Mouse (Mus musculus) left cerebral cortex, adult 2 months (tissue): ENCODE data around the gene Ppp2r2c. TPM values are rescaled to one million over a fixed set of nuclear protein-coding genes. Genes with fewer than 3 reads are reported as not detected.

Source experiments
- DNase-seq, 2 experiments: peaks; one replicate each; pipeline ENCODE4 v3.0.0; 2021 to 2022; ENCODE audit warnings: low spot score in 2 of 2, mixed read lengths in 1 of 2; ENCODE audit errors: extremely low spot score in 1 of 2
- H3K27ac ChIP-seq: fragments of 200-600 bp; 2 replicates; pipeline ENCODE4 v1.8.1; 2022
- H3K4me3 ChIP-seq: fragments of 200-600 bp; 2 replicates; pipeline ENCODE4 v1.8.1; 2022
- CTCF ChIP-seq: fragments of 200-600 bp; IDR thresholded peaks from 2 replicates; pipeline ENCODE4 v1.8.1; 2022; ENCODE audit warnings: antibody characterized with exemption, mild to moderate bottlenecking, moderate library complexity
- intact Hi-C: fragments of 180-260 bp; cut with DNase I; formaldehyde crosslinking; loops from one replicate; pipeline ENCODE4 v1.15.1; 2025
- total RNA-seq, 2 experiments: library from RNA; stranded (reverse); gene quantifications; 2 replicates each; pipeline ENCODE4 v1.2.3; 2021

Gene Ppp2r2c
- total RNA-seq, 2 experiments from 2014 or later, result 448 to 462 TPM

- intact Hi-C loops, result no loop called here
- H3K27ac ChIP-seq, result peak overlapping the region; percentile 75
- H3K4me3 ChIP-seq, result no peak overlapping the region
- no peak for DNase-seq
- TF ChIP-seq CTCF, result no peak
Measured at GRCm38 (mm10) chr5:36876777-36877396, 8.6 kb downstream of the Ppp2r2c start.

GRCm38 (mm10) chr5:36877641-36878040 is 9.3 kb downstream of the Ppp2r2c start:
- no peak for TF ChIP-seq CTCF
- Histone ChIP-seq H3K27ac (peak overlapping the region; percentile 75), H3K4me3 (no peak overlapping the region)
- intact Hi-C loops, result no loop called here
- DNase-seq, result no peak

- Histone ChIP-seq H3K4me3 (no peak overlapping the region), H3K27ac (peak overlapping the region; percentile 18; the same call in 1 of the 2 replicates)
- DNase-seq, result no peak
- intact Hi-C loops, result no loop called here
- TF ChIP-seq CTCF, result no peak
Measured at GRCm38 (mm10) chr5:36878801-36879200, 10.5 kb downstream of the Ppp2r2c start.

DNA sequence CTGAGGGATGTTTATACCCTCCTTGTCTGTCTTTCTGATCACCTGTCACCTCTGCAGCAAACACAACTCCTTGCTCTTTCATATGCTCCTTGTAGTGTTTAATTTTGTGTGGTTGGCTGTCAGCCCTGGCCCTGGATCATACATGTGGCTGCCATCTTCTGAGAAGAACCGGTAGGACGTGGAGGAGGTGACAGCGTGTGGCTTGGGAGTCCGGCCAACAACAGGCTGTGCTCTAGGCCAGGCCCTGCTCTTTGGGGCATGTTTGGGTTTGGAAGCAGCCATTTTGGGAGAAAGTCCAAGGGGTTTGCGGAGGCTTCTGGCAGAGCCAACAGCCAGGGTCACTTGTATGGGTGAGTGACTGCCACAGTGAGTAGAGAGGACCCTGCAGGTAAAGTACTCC is 12.3 kb downstream of the Ppp2r2c start:
- DNase-seq, result no peak
- Histone ChIP-seq H3K4me3 (no peak overlapping the region), H3K27ac (peak overlapping the region; percentile 40)
- TF ChIP-seq CTCF, result no peak
- intact Hi-C loops, result no loop called here

DNA sequence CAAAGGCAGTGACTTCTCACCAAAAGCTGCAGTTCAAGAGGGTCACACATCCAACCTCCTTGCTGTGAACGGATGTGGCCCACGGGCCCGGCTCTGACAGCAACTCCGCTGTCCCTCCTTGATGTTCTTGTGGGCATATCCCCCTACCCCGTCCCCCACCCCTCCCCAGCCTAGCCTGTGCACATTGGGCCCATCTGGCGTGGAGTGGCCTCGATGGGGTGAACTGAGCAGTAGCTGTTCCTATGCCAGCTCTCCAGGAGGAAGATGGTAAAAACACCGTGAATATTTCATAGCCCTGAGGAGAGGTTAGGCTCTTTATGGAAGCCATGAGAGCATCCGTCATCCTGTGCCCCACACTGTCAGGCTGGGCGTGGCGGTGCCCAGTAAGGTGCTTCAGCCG is 15.2 kb downstream of the Ppp2r2c start:
- Histone ChIP-seq H3K27ac (peak overlapping the region; percentile 32; the same call in 1 of the 2 replicates), H3K4me3 (no peak overlapping the region)
- TF ChIP-seq CTCF, result no peak
- intact Hi-C loops, result no loop called here
- no peak for DNase-seq

DNA sequence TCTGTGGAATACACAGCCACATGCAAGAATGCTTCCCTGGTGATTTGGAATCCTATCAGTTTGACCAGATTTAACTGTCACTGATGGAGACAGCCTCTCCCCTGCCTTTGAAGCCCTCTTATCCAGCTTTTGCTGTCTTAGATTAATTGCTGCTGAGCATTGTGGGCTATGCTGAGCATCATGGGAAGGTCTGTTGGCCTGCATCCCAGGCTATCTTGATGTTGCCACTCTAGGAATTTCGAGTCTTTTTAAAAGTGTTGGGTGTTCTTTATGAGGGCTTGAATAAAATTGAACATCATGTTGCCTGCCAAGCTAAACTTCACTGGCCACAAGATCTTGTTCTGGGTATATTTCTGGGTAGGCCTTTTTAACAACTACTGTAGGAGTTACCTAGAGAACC is 16.8 kb downstream of the Ppp2r2c start:
- intact Hi-C loops, result loop anchor here (2.0 kb wide), 1 partner anchor 16 kb away; the partner anchor contains the start of gene Ppp2r2c
- DNase-seq, result no peak
- no peak for TF ChIP-seq CTCF
- Histone ChIP-seq H3K4me3 (no peak overlapping the region), H3K27ac (peak overlapping the region; percentile 66)

- TF ChIP-seq CTCF, result no peak
- no peak overlapping the region for H3K4me3 ChIP-seq
- H3K27ac ChIP-seq, result peak overlapping the region; percentile 66
- intact Hi-C loops, result loop anchor here (2.0 kb wide), 1 partner anchor 17 kb away; the partner anchor contains the start of gene Ppp2r2c
- no peak for DNase-seq
Measured at GRCm38 (mm10) chr5:36885595-36885994, 17.3 kb downstream of the Ppp2r2c start.

- no peak overlapping the region for H3K4me3 ChIP-seq
- DNase-seq, result no peak
- intact Hi-C loops, result no loop called here
- H3K27ac ChIP-seq, result peak overlapping the region; percentile 66
- TF ChIP-seq CTCF, result no peak
Measured at GRCm38 (mm10) chr5:36886298-36886697, 18.0 kb downstream of the Ppp2r2c start.

DNA sequence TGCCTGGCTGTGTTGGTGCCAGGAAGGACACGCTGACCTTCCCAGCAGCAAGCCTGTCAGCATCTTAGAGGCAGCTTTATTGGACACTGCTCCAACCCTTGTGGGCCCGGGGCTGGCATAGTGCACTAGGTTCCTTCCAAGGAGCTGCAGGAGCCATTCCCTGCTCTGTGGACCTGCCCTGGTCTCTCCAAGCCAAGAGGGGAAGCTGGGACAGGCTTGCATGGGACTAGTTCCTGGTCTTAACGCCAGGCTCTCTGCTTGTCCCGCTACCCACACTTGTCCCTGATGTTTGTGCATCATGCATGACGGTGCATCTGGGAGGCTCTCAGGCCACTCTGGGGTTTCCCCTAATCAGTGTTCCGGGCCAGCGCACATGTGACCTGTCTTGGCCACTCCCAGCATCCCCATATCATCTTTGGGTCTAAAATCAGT is 18.6 kb downstream of the Ppp2r2c start:
- intact Hi-C loops, result no loop called here
- Histone ChIP-seq H3K27ac (peak overlapping the region; percentile 91), H3K4me3 (no peak overlapping the region)
- no peak for TF ChIP-seq CTCF
- DNase-seq, result no peak

- TF ChIP-seq CTCF, result no peak
- intact Hi-C loops, result no loop called here
- no peak for DNase-seq
- Histone ChIP-seq H3K27ac (peak overlapping the region; percentile 91), H3K4me3 (no peak overlapping the region)
Measured at GRCm38 (mm10) chr5:36887299-36887988, 19.1 kb downstream of the Ppp2r2c start.

- no peak overlapping the region for H3K4me3 ChIP-seq
- no peak for DNase-seq
- peak overlapping the region; percentile 91 for H3K27ac ChIP-seq
- no peak for TF ChIP-seq CTCF
- intact Hi-C loops, result no loop called here
Measured at GRCm38 (mm10) chr5:36888501-36888900, 20.2 kb downstream of the Ppp2r2c start.

- no peak for TF ChIP-seq CTCF
- Histone ChIP-seq H3K4me3 (no peak overlapping the region), H3K27ac (peak overlapping the region; percentile 91)
- DNase-seq, result no peak
- intact Hi-C loops, result no loop called here
Measured at GRCm38 (mm10) chr5:36888911-36889310, 20.6 kb downstream of the Ppp2r2c start.
